Mouse (Mus musculus): ENCODE data around the gene Npffr2. TPM values are rescaled to one million over a fixed set of nuclear protein-coding genes. Genes with fewer than 3 reads are reported as not detected.

Gene Npffr2
- polyA plus RNA-seq, 1 experiment from 2014 or later = 0.11 TPM

DNA sequence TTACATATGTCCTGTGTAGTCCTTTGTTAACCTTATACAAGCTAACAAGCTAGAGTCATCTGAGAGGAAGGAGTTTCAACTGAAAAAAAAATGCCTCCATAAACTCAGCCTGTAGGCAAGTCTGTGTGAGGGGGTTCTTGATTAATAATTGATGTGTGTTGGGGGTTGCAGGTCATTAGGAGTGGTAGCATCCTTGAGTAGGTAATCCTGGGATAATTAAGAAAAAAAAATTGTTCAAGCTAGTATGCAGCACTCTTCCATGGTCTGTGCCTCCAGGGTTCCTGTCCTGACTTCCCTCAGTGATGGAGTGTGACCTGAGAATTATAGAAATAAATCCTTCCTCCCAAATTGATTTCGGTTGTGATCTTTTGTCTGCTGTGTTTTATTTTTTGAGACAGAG is 52.0 kb downstream of the Npffr2 start:
- ATAC-seq (replicated peaks; ENCODE audit: low FRiP score, low read depth) (no peak), DNase-seq (ENCODE audit: low spot score) (no peak)
- no peak overlapping the region for H3K27ac ChIP-seq
- no peak overlapping the region for H3K9ac ChIP-seq (ENCODE audit: low read depth, low read length)
- H3K4me1 ChIP-seq (replicated peaks; ENCODE audit: insufficient read depth, low read length) = no peaks in the 10 kb centered on the region
- H3K4me2 ChIP-seq (ENCODE audit: low read length) = no peak overlapping the region
- no peaks in the 10 kb centered on the region for H3K9me3 ChIP-seq (replicated peaks; ENCODE audit: low read length)
- H3K4me3 ChIP-seq (replicated peaks; ENCODE audit: low read depth, low read length) = no peak overlapping the region
- no peak for TF ChIP-seq CTCF (IDR thresholded peaks at IDR 0.05; ENCODE audit: low read depth)
- no peaks in the 10 kb centered on the region for H3K36me3 ChIP-seq (ENCODE audit: insufficient read depth, low read length)
- H3K27me3 ChIP-seq (ENCODE audit: insufficient read depth, low read length) = no peaks in the 10 kb centered on the region
- 72% methylated on average over 1 of the region's 1 CpGs for WGBS

DNA sequence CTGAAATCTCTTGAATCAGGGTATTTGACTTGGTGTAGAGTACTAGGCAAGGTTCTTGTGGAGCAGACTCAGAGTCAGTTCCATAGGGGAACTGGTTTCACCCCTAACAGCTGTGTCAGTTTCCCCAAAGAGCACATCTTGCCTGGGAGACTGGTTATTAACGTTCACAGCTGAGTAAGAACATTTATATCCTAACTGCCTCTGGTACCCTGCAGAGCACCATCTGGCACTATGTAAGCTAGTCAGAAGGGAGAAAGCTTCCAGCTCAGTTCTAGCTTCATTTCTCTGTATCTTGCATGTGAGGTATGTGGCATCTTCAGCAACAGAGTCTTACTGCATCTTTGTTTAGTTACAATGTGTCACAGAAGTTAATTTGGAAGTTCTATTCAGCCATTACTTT is 53.9 kb downstream of the Npffr2 start:
- Histone ChIP-seq H3K36me3 (ENCODE audit: insufficient read depth, low read length) (no peaks in the 10 kb centered on the region), H3K9me3 (replicated peaks; ENCODE audit: low read length) (no peaks in the 10 kb centered on the region), H3K9ac (ENCODE audit: low read depth, low read length) (no peak overlapping the region), H3K4me1 (replicated peaks; ENCODE audit: insufficient read depth, low read length) (no peaks in the 10 kb centered on the region), H3K4me2 (ENCODE audit: low read length) (no peak overlapping the region), H3K27ac (no peak overlapping the region), H3K4me3 (replicated peaks; ENCODE audit: low read depth, low read length) (no peak overlapping the region), H3K27me3 (ENCODE audit: insufficient read depth, low read length) (no peaks in the 10 kb centered on the region)
- no peak for DNase-seq (ENCODE audit: low spot score)
- 57% methylated on average over 1 of the region's 1 CpGs for WGBS
- TF ChIP-seq CTCF (IDR thresholded peaks at IDR 0.05; ENCODE audit: low read depth) = no peak
- no peak for ATAC-seq (replicated peaks; ENCODE audit: low FRiP score, low read depth)

DNA sequence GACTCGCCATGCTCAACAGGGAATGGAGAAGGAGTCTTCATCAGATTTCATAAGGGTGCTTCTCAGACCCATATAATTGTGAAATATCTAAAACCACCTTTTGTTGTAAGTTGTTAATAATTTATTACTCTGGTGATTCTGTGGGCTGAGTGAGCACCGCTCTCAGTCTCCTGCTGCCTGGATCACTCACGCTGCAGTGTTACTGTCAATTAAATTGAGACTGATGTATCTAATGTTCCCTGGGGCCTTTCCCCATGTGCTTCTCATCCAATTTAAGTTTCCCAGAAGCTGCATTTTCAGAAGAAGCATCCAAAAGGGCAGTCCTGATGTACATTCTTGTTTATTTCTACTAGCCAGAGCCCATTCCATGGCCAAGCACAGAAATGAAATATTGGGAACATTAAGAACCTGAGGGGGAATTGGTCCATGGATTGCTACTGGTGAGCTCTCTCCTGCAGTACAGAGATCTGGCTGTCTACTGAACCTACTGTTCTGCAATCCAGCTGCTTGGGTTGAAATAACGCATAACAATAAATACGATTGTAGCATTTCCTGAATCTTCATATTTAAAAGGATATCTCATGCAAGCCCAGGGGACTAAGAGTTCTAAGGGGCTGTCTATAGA is 54.6 kb downstream of the Npffr2 start:
- no peaks in the 10 kb centered on the region for H3K36me3 ChIP-seq (ENCODE audit: insufficient read depth, low read length)
- H3K27me3 ChIP-seq (ENCODE audit: insufficient read depth, low read length) = no peaks in the 10 kb centered on the region
- H3K4me1 ChIP-seq (replicated peaks; ENCODE audit: insufficient read depth, low read length) = no peaks in the 10 kb centered on the region
- DNase-seq (ENCODE audit: low spot score) (no peak), ATAC-seq (replicated peaks; ENCODE audit: low FRiP score, low read depth) (no peak)
- H3K27ac ChIP-seq = no peak overlapping the region
- H3K9ac ChIP-seq (ENCODE audit: low read depth, low read length) = no peak overlapping the region
- no peak overlapping the region for H3K4me3 ChIP-seq (replicated peaks; ENCODE audit: low read depth, low read length)
- no peak overlapping the region for H3K4me2 ChIP-seq (ENCODE audit: low read length)
- TF ChIP-seq CTCF (IDR thresholded peaks at IDR 0.05; ENCODE audit: low read depth) = no peak
- 75% methylated on average over 5 of the region's 5 CpGs for WGBS
- no peaks in the 10 kb centered on the region for H3K9me3 ChIP-seq (replicated peaks; ENCODE audit: low read length)

DNA sequence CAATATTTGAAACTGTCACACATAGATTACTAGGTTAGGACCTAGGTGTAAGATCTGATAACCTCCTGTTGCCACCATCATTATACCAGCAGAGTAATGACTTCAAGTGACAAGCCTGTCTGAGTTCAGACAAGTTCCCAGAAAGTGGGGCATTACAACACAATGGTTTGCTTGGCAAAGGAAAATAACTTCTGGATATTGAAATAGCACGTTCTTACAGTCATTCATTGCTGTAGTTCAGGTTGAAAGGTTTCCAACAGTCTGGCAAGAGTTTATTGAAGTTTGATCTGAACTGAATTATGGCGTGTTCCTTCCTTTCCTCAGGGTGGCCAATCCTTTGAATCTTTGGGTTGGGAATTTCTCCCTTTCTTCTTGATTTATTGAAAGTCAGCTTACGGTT is 57.8 kb downstream of the Npffr2 start:
- Histone ChIP-seq H3K9me3 (replicated peaks; ENCODE audit: low read length) (no peaks in the 10 kb centered on the region), H3K27me3 (ENCODE audit: insufficient read depth, low read length) (no peaks in the 10 kb centered on the region), H3K4me3 (replicated peaks; ENCODE audit: low read depth, low read length) (no peak overlapping the region), H3K36me3 (ENCODE audit: insufficient read depth, low read length) (no peaks in the 10 kb centered on the region), H3K4me1 (replicated peaks; ENCODE audit: insufficient read depth, low read length) (no peaks in the 10 kb centered on the region), H3K27ac (no peak overlapping the region), H3K4me2 (ENCODE audit: low read length) (no peak overlapping the region), H3K9ac (ENCODE audit: low read depth, low read length) (no peak overlapping the region)
- TF ChIP-seq CTCF (IDR thresholded peaks at IDR 0.05; ENCODE audit: low read depth) = no peak
- ATAC-seq (replicated peaks; ENCODE audit: low FRiP score, low read depth) (no peak), DNase-seq (ENCODE audit: low spot score) (no peak)
- 59% methylated on average over 3 of the region's 3 CpGs for WGBS

DNA sequence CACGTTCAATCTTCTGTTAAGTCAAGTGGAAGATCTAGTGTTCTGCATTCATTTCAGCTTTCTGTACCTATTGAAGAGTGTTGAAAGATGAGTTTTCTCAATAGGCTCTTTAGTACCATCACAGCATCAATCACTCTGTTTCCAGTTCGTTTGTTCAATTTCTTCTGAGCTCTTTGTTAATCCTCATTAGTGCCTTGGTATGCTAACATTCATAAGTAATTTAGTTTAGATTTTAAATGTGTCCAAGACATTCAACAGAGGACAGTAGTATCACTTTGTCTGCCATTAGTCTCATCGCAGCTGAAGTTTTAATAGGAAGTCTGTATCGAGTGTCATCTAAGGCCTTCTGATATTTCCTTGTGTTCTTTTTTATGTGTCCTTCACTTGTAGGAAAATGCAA is 65.1 kb downstream of the Npffr2 start:
- Histone ChIP-seq H3K36me3 (ENCODE audit: insufficient read depth, low read length) (no peaks in the 10 kb centered on the region), H3K27ac (no peak overlapping the region), H3K9me3 (replicated peaks; ENCODE audit: low read length) (no peaks in the 10 kb centered on the region), H3K9ac (ENCODE audit: low read depth, low read length) (no peak overlapping the region), H3K4me2 (ENCODE audit: low read length) (no peak overlapping the region), H3K4me1 (replicated peaks; ENCODE audit: insufficient read depth, low read length) (no peaks in the 10 kb centered on the region), H3K4me3 (replicated peaks; ENCODE audit: low read depth, low read length) (no peak overlapping the region), H3K27me3 (ENCODE audit: insufficient read depth, low read length) (no peaks in the 10 kb centered on the region)
- no peak for ATAC-seq (replicated peaks; ENCODE audit: low FRiP score, low read depth)
- TF ChIP-seq CTCF (IDR thresholded peaks at IDR 0.05; ENCODE audit: low read depth) = no peak
- 81% methylated on average over 4 of the region's 4 CpGs for WGBS
- DNase-seq (ENCODE audit: low spot score) = no peak

DNA sequence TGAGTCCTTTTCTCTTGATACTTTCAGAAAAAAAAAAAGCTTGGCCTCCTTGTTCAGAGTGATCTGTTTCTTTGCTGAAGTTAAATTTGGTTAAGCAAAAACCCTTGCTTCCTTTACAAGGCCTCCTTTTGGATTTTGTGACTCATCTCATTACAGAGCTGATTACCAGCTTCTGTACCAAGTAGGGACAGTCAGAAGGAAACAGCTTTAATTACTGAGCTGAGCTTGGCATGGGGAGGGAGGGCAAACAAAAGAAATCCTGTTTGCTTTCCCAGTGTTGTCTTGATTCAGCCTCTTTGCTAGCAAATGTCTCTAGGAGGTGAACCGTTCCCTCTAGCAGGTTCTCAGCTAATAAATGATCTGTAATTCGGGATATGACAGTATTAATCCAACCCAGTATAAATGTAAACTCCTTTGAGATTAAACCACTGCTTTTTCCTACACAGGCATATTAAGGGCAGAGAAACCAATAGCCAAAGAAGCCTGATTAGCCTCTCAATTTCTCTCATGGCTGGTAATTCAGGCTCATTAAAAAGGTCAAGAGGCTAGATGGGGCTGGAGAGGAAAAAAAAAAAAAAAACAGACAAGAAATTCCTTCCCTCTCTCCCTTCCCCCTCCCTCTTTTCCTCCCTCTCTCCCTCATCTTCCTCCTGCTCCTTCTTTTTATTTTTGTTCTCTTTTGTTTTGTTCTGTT is 84.2 kb downstream of the Npffr2 start:
- Histone ChIP-seq H3K4me2 (ENCODE audit: low read length) (no peak overlapping the region), H3K4me3 (replicated peaks; ENCODE audit: low read depth, low read length) (no peak overlapping the region), H3K9me3 (replicated peaks; ENCODE audit: low read length) (no peaks in the 10 kb centered on the region), H3K36me3 (ENCODE audit: insufficient read depth, low read length) (no peaks in the 10 kb centered on the region), H3K4me1 (replicated peaks; ENCODE audit: insufficient read depth, low read length) (no peaks in the 10 kb centered on the region), H3K27me3 (ENCODE audit: insufficient read depth, low read length) (no peaks in the 10 kb centered on the region), H3K9ac (ENCODE audit: low read depth, low read length) (no peak overlapping the region), H3K27ac (no peak overlapping the region)
- ATAC-seq (replicated peaks; ENCODE audit: low FRiP score, low read depth) = no peak
- WGBS = 52% methylated on average over 2 of the region's 2 CpGs
- DNase-seq (ENCODE audit: low spot score) = no peak
- no peak for TF ChIP-seq CTCF (IDR thresholded peaks at IDR 0.05; ENCODE audit: low read depth)
